Mouse (Mus musculus) midbrain, embryonic 15.5 days (tissue): ENCODE results near the gene Hnrnpul1. TPM values are rescaled to one million over a fixed set of nuclear protein-coding genes. Genes with fewer than 3 reads are reported as not detected.
"Not testable (repeated sequence)": the region's sequence is repeated elsewhere in the genome, so short reads cannot be mapped to it uniquely, and the experiment has no call there.

Experiments
- ATAC-seq: fragments of 200-750 bp; cut with Nextera tagmentation; replicated peaks from 2 replicates; pipeline ENCODE4 v1.8.0; 2017; ENCODE audit warnings: moderate TSS enrichment
- H3K27ac ChIP-seq: fragments of 300-500 bp; sonication (generic); 2 replicates; pipeline ENCODE4 v1.5.1; 2015; ENCODE audit warnings: mild to moderate bottlenecking, inconsistent platforms
- H3K27me3 ChIP-seq: fragments of 300-500 bp; sonication (generic); replicated peaks from 2 replicates; pipeline ENCODE4 v1.6.1; 2015; ENCODE audit warnings: inconsistent platforms
- H3K36me3 ChIP-seq: fragments of 300-500 bp; sonication (generic); replicated peaks from 2 replicates; pipeline ENCODE4 v1.6.1; 2015; ENCODE audit warnings: inconsistent platforms
- H3K4me1 ChIP-seq: fragments of 300-500 bp; sonication (generic); 2 replicates; pipeline ENCODE4 v1.6.1; 2015; ENCODE audit warnings: inconsistent platforms
- H3K4me2 ChIP-seq: fragments of 300-500 bp; sonication (generic); 2 replicates; pipeline ENCODE4 v1.6.1; 2015; ENCODE audit warnings: inconsistent platforms, mild to moderate bottlenecking, moderate library complexity
- H3K4me3 ChIP-seq: fragments of 300-500 bp; sonication (generic); 2 replicates; pipeline ENCODE4 v1.5.1; 2015; ENCODE audit warnings: mild to moderate bottlenecking, inconsistent platforms
- H3K9ac ChIP-seq: fragments of 300-500 bp; sonication (generic); 2 replicates; pipeline ENCODE4 v1.6.1; 2015; ENCODE audit warnings: mild to moderate bottlenecking, inconsistent platforms
- H3K9me3 ChIP-seq: fragments of 300-500 bp; sonication (generic); 2 replicates; pipeline ENCODE4 v1.6.1; 2016; ENCODE audit warnings: inconsistent platforms
- WGBS: fragments of 180-500 bp; shearing (Covaris S2); methylation state at CpG from one replicate; pipeline ENCODE4 v1.1.7; 2015; ENCODE audit warnings: mixed read lengths; 5-methylcytosine and 5-hydroxymethylcytosine counted together
- polyA plus RNA-seq: library from polyadenylated mRNA; unstranded; fragments of >200 nt; fragmentation: Nextera tagmentation; extraction: Ambion mirVana; gene quantifications from 2 replicates; pipeline ENCODE4 v1.2.1, GENCODE M21; 2015

Gene Hnrnpul1
- 43.6 and 44.4 TPM in 2 replicates for polyA plus RNA-seq

DNA sequence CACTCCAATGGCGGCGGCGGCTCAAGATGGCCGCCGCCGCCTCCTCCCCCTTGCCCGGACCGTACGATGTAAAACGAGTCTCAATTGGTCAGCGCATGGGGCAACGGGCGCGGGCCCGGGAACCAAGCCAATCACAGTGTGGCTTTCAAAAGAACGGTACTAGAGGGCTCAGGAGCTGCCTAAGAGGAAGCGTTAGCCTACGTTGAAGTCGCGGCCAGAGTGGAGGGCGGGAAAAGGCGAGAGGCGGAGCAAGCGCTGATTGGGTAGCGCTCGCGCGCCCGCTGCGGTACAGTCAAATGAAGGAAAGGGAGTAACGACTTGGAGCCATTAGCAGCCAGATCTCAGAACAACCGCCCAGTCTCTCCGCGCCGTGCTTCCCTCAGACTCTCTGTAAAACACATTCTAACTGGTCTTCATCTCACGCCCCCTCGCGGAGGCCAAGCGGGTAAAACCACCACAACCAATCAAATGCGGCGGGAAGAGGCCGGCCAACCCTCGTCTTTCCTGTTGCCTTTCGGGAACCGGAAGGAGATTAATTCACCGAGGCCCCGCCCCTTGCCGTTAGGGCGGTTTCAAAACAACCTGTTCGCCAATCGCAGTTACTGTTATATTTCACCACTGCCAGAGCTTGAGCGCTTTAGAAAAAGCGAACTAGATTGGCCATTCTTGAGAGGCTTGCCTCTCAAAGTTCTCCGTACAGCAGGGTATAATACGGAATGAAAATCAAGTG is at the start of gene Hnrnpul1:
Gene Hnrnpul1 (minus strand): TSS at position 20 of the 730 bp plus-strand sequence.
- H3K4me2 ChIP-seq = peak within 1 kb of the TSS; percentile 96
- H3K27ac ChIP-seq = peak within 1 kb of the TSS; percentile 97
- WGBS = under 1% methylated on average over 55 of the region's 55 CpGs
- ATAC-seq = peak; percentile 96
- peaks cover 6% of the 10 kb centered on the region; the same call in 1 of the 2 replicates for H3K36me3 ChIP-seq
- H3K4me1 ChIP-seq = peaks cover 31% of the 10 kb centered on the region
- H3K4me3 ChIP-seq = peak within 1 kb of the TSS; percentile 83
- H3K27me3 ChIP-seq = no peaks in the 10 kb centered on the region
- H3K9ac ChIP-seq = peak within 1 kb of the TSS; percentile 87
- H3K9me3 ChIP-seq = no peaks in the 10 kb centered on the region

GRCm38 (mm10) chr7:25803460-25803859 is 48.9 kb upstream of the Hnrnpul1 start:
- 79% methylated on average over 13 of the region's 13 CpGs for WGBS
- H3K9ac ChIP-seq = no peak overlapping the region
- H3K4me2 ChIP-seq = no peak overlapping the region
- H3K9me3 ChIP-seq = no peaks in the 10 kb centered on the region
- H3K4me3 ChIP-seq = no peak overlapping the region
- no peak overlapping the region for H3K27ac ChIP-seq
- H3K27me3 ChIP-seq = no peaks in the 10 kb centered on the region
- no peaks in the 10 kb centered on the region for H3K36me3 ChIP-seq
- H3K4me1 ChIP-seq = peaks cover 6% of the 10 kb centered on the region; the same call in 1 of the 2 replicates
- no peak for ATAC-seq

GRCm38 (mm10) chr7:25802241-25803125 is 47.9 kb upstream of the Hnrnpul1 start:
- H3K27ac ChIP-seq = no peak overlapping the region
- H3K4me1 ChIP-seq = peaks cover 6% of the 10 kb centered on the region; the same call in 1 of the 2 replicates
- ATAC-seq = no peak
- no peaks in the 10 kb centered on the region for H3K36me3 ChIP-seq
- no peak overlapping the region for H3K4me3 ChIP-seq
- WGBS = 39% methylated on average over 24 of the region's 24 CpGs
- no peak overlapping the region for H3K9ac ChIP-seq
- no peaks in the 10 kb centered on the region for H3K9me3 ChIP-seq
- H3K27me3 ChIP-seq = no peaks in the 10 kb centered on the region
- H3K4me2 ChIP-seq = no peak overlapping the region

- no peak for ATAC-seq
- H3K9ac ChIP-seq = no peak overlapping the region
- no peaks in the 10 kb centered on the region for H3K27me3 ChIP-seq
- H3K36me3 ChIP-seq = no peaks in the 10 kb centered on the region
- no peak overlapping the region for H3K4me2 ChIP-seq
- no peak overlapping the region for H3K4me3 ChIP-seq
- 92% methylated on average over 6 of the region's 6 CpGs for WGBS
- H3K4me1 ChIP-seq = peaks cover 6% of the 10 kb centered on the region; the same call in 1 of the 2 replicates
- no peak overlapping the region for H3K27ac ChIP-seq
- no peaks in the 10 kb centered on the region for H3K9me3 ChIP-seq
These were observed 46.5 kb upstream of the Hnrnpul1 start for GRCm38 (mm10) chr7:25801031-25801430.

GRCm38 (mm10) chr7:25799369-25799768 is 44.8 kb upstream of the Hnrnpul1 start:
- H3K4me1 ChIP-seq = no peaks in the 10 kb centered on the region
- H3K27ac ChIP-seq = no peak overlapping the region
- WGBS = 92% methylated on average over 1 of the region's 1 CpGs
- no peak overlapping the region for H3K4me2 ChIP-seq
- no peak overlapping the region for H3K9ac ChIP-seq
- H3K9me3 ChIP-seq = no peaks in the 10 kb centered on the region
- H3K27me3 ChIP-seq = no peaks in the 10 kb centered on the region
- H3K36me3 ChIP-seq = no peaks in the 10 kb centered on the region
- no peak overlapping the region for H3K4me3 ChIP-seq
- ATAC-seq = no peak

- Histone ChIP-seq H3K9me3 (no peaks in the 10 kb centered on the region), H3K4me3 (no peak overlapping the region), H3K36me3 (no peaks in the 10 kb centered on the region), H3K27ac (no peak overlapping the region), H3K27me3 (no peaks in the 10 kb centered on the region), H3K4me2 (no peak overlapping the region), H3K4me1 (no peaks in the 10 kb centered on the region), H3K9ac (no peak overlapping the region)
- 91% methylated on average over 2 of the region's 2 CpGs for WGBS
- ATAC-seq = no peak
These were observed 44.0 kb upstream of the Hnrnpul1 start for GRCm38 (mm10) chr7:25798540-25798939.

DNA sequence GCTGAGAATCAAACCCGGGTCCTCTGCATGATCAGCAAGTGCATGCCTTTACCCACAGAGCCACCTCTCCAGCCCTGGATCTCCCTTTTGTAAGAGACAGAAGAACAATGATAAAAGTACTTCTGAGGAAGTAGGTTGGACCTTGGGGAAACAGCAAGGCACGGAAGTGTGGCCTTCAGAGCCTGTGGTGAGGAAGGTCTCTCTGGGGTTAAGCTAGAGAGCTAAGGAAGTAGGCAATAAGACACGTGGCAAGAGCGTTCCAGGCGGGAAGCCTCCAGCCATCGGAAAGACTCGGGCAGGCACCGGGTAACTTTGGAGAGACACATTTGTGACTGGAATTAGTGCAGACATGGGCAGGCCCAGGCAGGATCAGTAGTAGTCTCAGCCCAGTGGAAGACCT is 40.2 kb upstream of the Hnrnpul1 start:
- no peak overlapping the region for H3K4me3 ChIP-seq
- no peaks in the 10 kb centered on the region for H3K4me1 ChIP-seq
- H3K9me3 ChIP-seq = no peaks in the 10 kb centered on the region
- H3K27ac ChIP-seq = no peak overlapping the region
- H3K27me3 ChIP-seq = no peaks in the 10 kb centered on the region
- no peak overlapping the region for H3K4me2 ChIP-seq
- ATAC-seq = no peak
- no peak overlapping the region for H3K9ac ChIP-seq
- WGBS = 86% methylated on average over 8 of the region's 8 CpGs
- no peaks in the 10 kb centered on the region for H3K36me3 ChIP-seq

DNA sequence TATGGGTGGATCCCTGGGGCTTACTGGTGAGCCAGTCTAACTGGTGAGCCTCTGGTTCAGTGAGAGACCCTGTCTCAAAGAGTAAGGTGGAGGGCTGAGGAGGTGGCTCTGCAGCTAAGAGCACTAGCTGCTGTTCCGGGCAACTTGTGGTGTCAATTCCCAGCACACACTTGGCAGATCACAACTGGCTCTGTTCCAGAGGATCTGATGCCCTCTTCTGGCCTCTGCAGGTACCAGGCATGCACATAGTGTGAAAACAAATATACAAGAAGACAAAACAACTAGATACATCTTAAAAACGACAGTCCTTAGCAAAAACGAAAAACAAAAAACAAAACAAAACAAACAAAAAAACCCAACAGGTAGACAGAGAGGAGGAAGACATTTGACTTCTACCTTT is 39.1 kb upstream of the Hnrnpul1 start:
- H3K27ac ChIP-seq = no peak overlapping the region
- ATAC-seq = no peak
- H3K9ac ChIP-seq = no peak overlapping the region
- no peaks in the 10 kb centered on the region for H3K27me3 ChIP-seq
- no peaks in the 10 kb centered on the region for H3K9me3 ChIP-seq
- peaks cover under 1% of the 10 kb centered on the region for H3K4me1 ChIP-seq
- no peaks in the 10 kb centered on the region for H3K36me3 ChIP-seq
- H3K4me3 ChIP-seq = no peak overlapping the region
- 59% methylated on average over 3 of the region's 3 CpGs for WGBS
- H3K4me2 ChIP-seq = no peak overlapping the region

GRCm38 (mm10) chr7:25792966-25793365 is 38.4 kb upstream of the Hnrnpul1 start:
- H3K4me2 ChIP-seq, H3K9me3 ChIP-seq, H3K4me3 ChIP-seq, H3K9ac ChIP-seq, H3K36me3 ChIP-seq, H3K27me3 ChIP-seq, H3K27ac ChIP-seq, ATAC-seq, H3K4me1 ChIP-seq: not testable (repeated sequence)
- WGBS = 77% methylated on average over 9 of the region's 9 CpGs

DNA sequence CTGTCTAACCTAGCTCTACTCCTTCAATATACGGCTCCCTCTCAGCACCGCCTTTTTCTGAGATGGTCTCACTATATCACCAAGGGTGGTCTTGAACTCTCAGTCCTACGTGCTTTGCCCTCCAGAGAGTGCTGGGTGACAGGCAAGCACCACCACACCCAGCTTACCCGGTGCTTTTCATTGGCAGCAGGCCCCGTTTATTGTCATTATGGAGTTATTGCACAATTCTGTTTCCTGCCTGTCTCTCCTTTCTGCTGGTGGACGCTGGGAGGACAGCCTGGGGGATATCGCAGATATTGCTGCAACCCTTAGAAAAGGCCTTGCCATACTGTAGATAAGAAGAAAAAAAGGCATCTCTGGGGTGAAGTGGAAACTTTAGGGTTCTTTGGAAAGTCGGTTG is 36.1 kb upstream of the Hnrnpul1 start:
- Histone ChIP-seq H3K9ac (no peak overlapping the region), H3K36me3 (no peaks in the 10 kb centered on the region), H3K27ac (no peak overlapping the region), H3K4me1 (peaks cover 10% of the 10 kb centered on the region), H3K4me3 (no peak overlapping the region), H3K27me3 (no peaks in the 10 kb centered on the region; the same call in 1 of the 2 replicates), H3K4me2 (no peak overlapping the region), H3K9me3 (no peaks in the 10 kb centered on the region)
- 74% methylated on average over 8 of the region's 8 CpGs for WGBS
- ATAC-seq = no peak

GRCm38 (mm10) chr7:25789129-25789440 is 34.5 kb upstream of the Hnrnpul1 start:
- Histone ChIP-seq H3K4me2 (peak overlapping the region; percentile 67; the same call in 1 of the 2 replicates), H3K4me1 (peaks cover 10% of the 10 kb centered on the region), H3K36me3 (no peaks in the 10 kb centered on the region), H3K27me3 (no peaks in the 10 kb centered on the region; the same call in 1 of the 2 replicates), H3K27ac (no peak overlapping the region), H3K9ac (no peak overlapping the region), H3K4me3 (no peak overlapping the region), H3K9me3 (no peaks in the 10 kb centered on the region)
- no peak; the same call in 1 of the 2 replicates for ATAC-seq
- 30% methylated on average over 3 of the region's 3 CpGs for WGBS
